Mouse (Mus musculus) heart, embryonic 11.5 days (tissue): Measurements from ENCODE around the gene Spock2. TPM values are rescaled to one million over a fixed set of nuclear protein-coding genes. Genes with fewer than 3 reads are reported as not detected.
"Not testable (repeated sequence)": the region's sequence is repeated elsewhere in the genome, so short reads cannot be mapped to it uniquely, and the experiment has no call there.

Source experiments
- ATAC-seq: fragments of 200-750 bp; cut with Nextera tagmentation; replicated peaks from 2 replicates; pipeline ENCODE4 v1.8.0; 2017; ENCODE audit warnings: moderate library complexity; ENCODE audit not compliant: insufficient number of reproducible peaks, low FRiP score, low TSS enrichment
- H3K27ac ChIP-seq: fragments of 300-500 bp; sonication (generic); 2 replicates; pipeline ENCODE4 v1.5.1; 2014; ENCODE audit warnings: mild to moderate bottlenecking, low read depth, low read length
- H3K27me3 ChIP-seq: fragments of 300-500 bp; sonication (generic); 2 replicates; pipeline ENCODE4 v1.6.1; 2014; ENCODE audit warnings: mild to moderate bottlenecking, low read length, mixed read lengths; ENCODE audit not compliant: control insufficient read depth, insufficient read depth
- H3K36me3 ChIP-seq: fragments of 300-500 bp; sonication (generic); 2 replicates; pipeline ENCODE4 v1.6.1; 2014; ENCODE audit warnings: mild to moderate bottlenecking, low read length, moderate library complexity, mixed read lengths; ENCODE audit not compliant: control insufficient read depth, insufficient read depth
- H3K4me1 ChIP-seq: fragments of 300-500 bp; sonication (generic); 2 replicates; pipeline ENCODE4 v1.6.1; 2014; ENCODE audit warnings: low read length; ENCODE audit not compliant: control insufficient read depth, insufficient read depth
- H3K4me2 ChIP-seq: fragments of 300-500 bp; sonication (generic); 2 replicates; pipeline ENCODE4 v1.6.1; 2014; ENCODE audit warnings: mild to moderate bottlenecking, moderate library complexity
- H3K4me3 ChIP-seq: fragments of 300-500 bp; sonication (generic); 2 replicates; pipeline ENCODE4 v1.5.1; 2014; ENCODE audit warnings: low read depth, low read length
- H3K9ac ChIP-seq: fragments of 300-500 bp; sonication (generic); 2 replicates; pipeline ENCODE4 v1.6.1; 2014; ENCODE audit warnings: mild to moderate bottlenecking, low read depth, low read length, moderate library complexity
- H3K9me3 ChIP-seq: fragments of 300-500 bp; sonication (generic); replicated peaks from 2 replicates; pipeline ENCODE4 v1.6.1; 2016; ENCODE audit warnings: low read length; ENCODE audit not compliant: control insufficient read depth
- WGBS: fragments of 180-500 bp; shearing (Covaris S2); extraction: QIAGEN DNeasy Blood & Tissue Kit; methylation state at CpG from one replicate; pipeline ENCODE4 v1.1.7; 2014; ENCODE audit not compliant: insufficient replicate concordance; 5-methylcytosine and 5-hydroxymethylcytosine counted together
- polyA plus RNA-seq: library from polyadenylated mRNA; unstranded; fragments of >200 nt; fragmentation: Nextera tagmentation; extraction: Ambion mirVana; gene quantifications from 2 replicates; pipeline ENCODE4 v1.2.1, GENCODE M21; 2014

Spock2 gene
- polyA plus RNA-seq, 1 experiment from 2014 or later: 1.2 TPM

GRCm38 (mm10) chr10:60168306-60168705, 62.3 kb downstream of the Spock2 start:
- H3K27me3 ChIP-seq: no peaks in the 10 kb centered on the region
- 77% methylated on average over 2 of the region's 2 CpGs for WGBS
- no peaks in the 10 kb centered on the region for H3K9me3 ChIP-seq
- H3K4me2 ChIP-seq: no peak overlapping the region
- H3K36me3 ChIP-seq: no peaks in the 10 kb centered on the region
- H3K4me3 ChIP-seq: no peak overlapping the region
- no peak overlapping the region for H3K9ac ChIP-seq
- ATAC-seq: no peak
- no peaks in the 10 kb centered on the region for H3K4me1 ChIP-seq
- no peak overlapping the region for H3K27ac ChIP-seq

- Histone ChIP-seq H3K4me2 (no peak overlapping the region), H3K9ac (no peak overlapping the region), H3K27me3 (no peaks in the 10 kb centered on the region), H3K9me3 (no peaks in the 10 kb centered on the region), H3K4me3 (no peak overlapping the region), H3K27ac (no peak overlapping the region), H3K36me3 (no peaks in the 10 kb centered on the region), H3K4me1 (no peaks in the 10 kb centered on the region)
- WGBS: 65% methylated on average over 3 of the region's 3 CpGs
- no peak for ATAC-seq
Measured at GRCm38 (mm10) chr10:60168960-60169359, 62.9 kb downstream of the Spock2 start.

GRCm38 (mm10) chr10:60170326-60171089, 64.5 kb downstream of the Spock2 start:
- Histone ChIP-seq H3K27me3 (no peaks in the 10 kb centered on the region), H3K4me2 (no peak overlapping the region), H3K4me3 (no peak overlapping the region), H3K36me3 (no peaks in the 10 kb centered on the region), H3K27ac (no peak overlapping the region), H3K4me1 (no peaks in the 10 kb centered on the region), H3K9me3 (no peaks in the 10 kb centered on the region), H3K9ac (no peak overlapping the region)
- 63% methylated on average over 10 of the region's 10 CpGs for WGBS
- ATAC-seq: no peak

GRCm38 (mm10) chr10:60171368-60171767, 65.3 kb downstream of the Spock2 start:
- no peak for ATAC-seq
- Histone ChIP-seq H3K27ac (no peak overlapping the region), H3K36me3 (no peaks in the 10 kb centered on the region), H3K4me1 (no peaks in the 10 kb centered on the region), H3K9me3 (no peaks in the 10 kb centered on the region), H3K4me2 (no peak overlapping the region), H3K9ac (no peak overlapping the region), H3K4me3 (no peak overlapping the region), H3K27me3 (no peaks in the 10 kb centered on the region)
- WGBS: 86% methylated on average over 5 of the region's 5 CpGs

- H3K9me3 ChIP-seq: no peaks in the 10 kb centered on the region
- no peak for ATAC-seq
- H3K27me3 ChIP-seq: no peaks in the 10 kb centered on the region
- WGBS: 80% methylated on average over 4 of the region's 4 CpGs
- no peaks in the 10 kb centered on the region for H3K36me3 ChIP-seq
- no peaks in the 10 kb centered on the region for H3K4me1 ChIP-seq
- no peak overlapping the region for H3K27ac ChIP-seq
- no peak overlapping the region for H3K4me2 ChIP-seq
- H3K9ac ChIP-seq: no peak overlapping the region
- H3K4me3 ChIP-seq: no peak overlapping the region
Measured at GRCm38 (mm10) chr10:60172306-60172705, 66.3 kb downstream of the Spock2 start.

GRCm38 (mm10) chr10:60173035-60173434, 67.0 kb downstream of the Spock2 start:
- Histone ChIP-seq H3K27me3 (no peaks in the 10 kb centered on the region), H3K27ac (no peak overlapping the region), H3K9me3 (no peaks in the 10 kb centered on the region), H3K36me3 (no peaks in the 10 kb centered on the region), H3K4me3 (no peak overlapping the region), H3K4me2 (no peak overlapping the region), H3K9ac (no peak overlapping the region), H3K4me1 (no peaks in the 10 kb centered on the region)
- no peak for ATAC-seq
- 68% methylated on average over 10 of the region's 10 CpGs for WGBS

- Histone ChIP-seq H3K27ac (no peak overlapping the region), H3K4me1 (no peaks in the 10 kb centered on the region), H3K9ac (no peak overlapping the region), H3K4me2 (no peak overlapping the region), H3K9me3 (no peaks in the 10 kb centered on the region), H3K27me3 (no peaks in the 10 kb centered on the region; the same call in 1 of the 2 replicates), H3K4me3 (no peak overlapping the region), H3K36me3 (no peaks in the 10 kb centered on the region)
- no peak for ATAC-seq
- WGBS: 47% methylated on average over 3 of the region's 3 CpGs
Measured at GRCm38 (mm10) chr10:60174506-60174905, 68.5 kb downstream of the Spock2 start.

- 90% methylated on average over 9 of the region's 9 CpGs for WGBS
- not testable (repeated sequence) for ATAC-seq, H3K4me2 ChIP-seq
Measured at GRCm38 (mm10) chr10:60175306-60175705, 69.3 kb downstream of the Spock2 start.

More at GRCm38 (mm10) chr10:60175306-60175705, 69.3 kb downstream of the Spock2 start:
- H3K9me3 ChIP-seq, H3K27ac ChIP-seq, H3K27me3 ChIP-seq, H3K4me1 ChIP-seq, H3K4me3 ChIP-seq, H3K36me3 ChIP-seq, H3K9ac ChIP-seq: not testable (repeated sequence)
